Mouse (Mus musculus): ENCODE data around the gene Pth. TPM values are rescaled to one million over a fixed set of nuclear protein-coding genes. Genes with fewer than 3 reads are reported as not detected.

The Pth gene
- total and polyA plus RNA-seq, 3 experiments = not detected

GRCm38 (mm10) chr7:113398083-113398482, 9.7 kb upstream of the Pth start:
- H3K27me3 ChIP-seq (replicated peaks) = no peaks in the 10 kb centered on the region
- H3K4me1 ChIP-seq (ENCODE audit: control insufficient read depth in 1 of 2, insufficient read depth in 2 of 2) = no peaks in the 10 kb centered on the region
- H3K79me2 ChIP-seq (replicated peaks; ENCODE audit: control insufficient read depth, extremely low read depth, insufficient read depth, poor library complexity, severe bottlenecking) = no peaks in the 10 kb centered on the region
- no peak for TF ChIP-seq POLR2AphosphoS2 (IDR thresholded peaks at IDR 0.05; ENCODE audit: low read depth, low read length)
- no peak for TF ChIP-seq ZKSCAN1 (IDR thresholded peaks at IDR 0.05; ENCODE audit: borderline replicate concordance, low read depth, low read length)
- TF ChIP-seq CHD1 (IDR thresholded peaks at IDR 0.05; ENCODE audit: low read depth, low read length) = no peak
- no peak overlapping the region for H3K27ac ChIP-seq (ENCODE audit: insufficient read depth, low read depth)
- H3K4me2 ChIP-seq (ENCODE audit: insufficient read depth, low read depth, poor library complexity, severe bottlenecking) = no peak overlapping the region
- H3K4me3 ChIP-seq (replicated peaks in 1 of 3; ENCODE audit: low read depth in 2 of 3, low read length in 2 of 3, poor library complexity in 1 of 3) = no peak overlapping the region
- H3K9ac ChIP-seq (ENCODE audit: insufficient read depth, low read depth) = no peak overlapping the region
- H3K9me3 ChIP-seq (replicated peaks; ENCODE audit: low read length) = no peaks in the 10 kb centered on the region
- DNase-seq (ENCODE audit: extremely low read depth) = no peak
- dilution Hi-C loops (cut with MboI; ENCODE audit: extremely low pct_ligation_motif_present, extremely low pct_unique_long_range_greater_than_20kb, low sequenced_read_pairs) (no loop called here), in situ Hi-C loops (cut with MboI; ENCODE audit: low pct_ligation_motif_present, low pct_unique_long_range_greater_than_20kb, low sequenced_read_pairs) (loop anchor here (25.0 kb wide), 1 partner anchor 614 kb away; no protein-coding TSS in a partner anchor)
- H3K36me3 ChIP-seq (replicated peaks in 1 of 2; ENCODE audit: control insufficient read depth in 1 of 2, insufficient read depth in 1 of 2, low read length in 1 of 2) = no peaks in the 10 kb centered on the region

GRCm38 (mm10) chr7:113396661-113397060, 8.3 kb upstream of the Pth start:
- Histone ChIP-seq H3K27me3 (replicated peaks) (no peaks in the 10 kb centered on the region), H3K79me2 (replicated peaks; ENCODE audit: control insufficient read depth, extremely low read depth, insufficient read depth, poor library complexity, severe bottlenecking) (no peaks in the 10 kb centered on the region), H3K9ac (ENCODE audit: insufficient read depth, low read depth) (no peak overlapping the region), H3K27ac (ENCODE audit: insufficient read depth, low read depth) (no peak overlapping the region), H3K4me1 (ENCODE audit: control insufficient read depth in 1 of 2, insufficient read depth in 2 of 2) (0 out of 4 replicates have a peak, but pooled peaks cover 0 to 3% of the 10 kb centered on the region in 2 experiments), H3K4me2 (ENCODE audit: insufficient read depth, low read depth, poor library complexity, severe bottlenecking) (no peak overlapping the region), H3K36me3 (replicated peaks in 1 of 2; ENCODE audit: control insufficient read depth in 1 of 2, insufficient read depth in 1 of 2, low read length in 1 of 2) (no peaks in the 10 kb centered on the region), H3K9me3 (replicated peaks; ENCODE audit: low read length) (no peaks in the 10 kb centered on the region), H3K4me3 (replicated peaks in 1 of 3; ENCODE audit: low read depth in 2 of 3, low read length in 2 of 3, poor library complexity in 1 of 3) (no peak overlapping the region)
- dilution Hi-C loops (cut with MboI; ENCODE audit: extremely low pct_ligation_motif_present, extremely low pct_unique_long_range_greater_than_20kb, low sequenced_read_pairs) (no loop called here), in situ Hi-C loops (cut with MboI; ENCODE audit: low pct_ligation_motif_present, low pct_unique_long_range_greater_than_20kb, low sequenced_read_pairs) (loop anchor here (25.0 kb wide), 1 partner anchor 616 kb away; no protein-coding TSS in a partner anchor)
- no peak for DNase-seq (ENCODE audit: extremely low read depth)
- TF ChIP-seq MAZ (IDR thresholded peaks at IDR 0.05; ENCODE audit: low read depth, low read length) (no peak), RCOR1 (conservative IDR thresholded peaks at IDR 0.05; ENCODE audit: low read depth, low read length) (no peak), NELFE (IDR thresholded peaks at IDR 0.05; ENCODE audit: low read depth, low read length) (no peak), E2F4 (IDR thresholded peaks at IDR 0.05; ENCODE audit: insufficient replicate concordance, low read depth, low read length) (no peak), POLR2A (IDR thresholded peaks at IDR 0.05; ENCODE audit: low read depth, low read length) (no peak), ZMIZ1 (IDR thresholded peaks at IDR 0.05; ENCODE audit: low read depth, low read length) (no peak), ZKSCAN1 (IDR thresholded peaks at IDR 0.05; ENCODE audit: borderline replicate concordance, low read depth, low read length) (no peak)

- Histone ChIP-seq H3K4me3 (replicated peaks in 1 of 3; ENCODE audit: low read depth in 2 of 3, low read length in 2 of 3, poor library complexity in 1 of 3) (no peak overlapping the region), H3K4me1 (ENCODE audit: control insufficient read depth in 1 of 2, insufficient read depth in 2 of 2) (peaks cover 0 to 6% of the 10 kb centered on the region in 2 experiments; a peak in 1 of 4 replicates), H3K27me3 (replicated peaks) (no peaks in the 10 kb centered on the region), H3K9me3 (replicated peaks; ENCODE audit: low read length) (no peaks in the 10 kb centered on the region), H3K9ac (ENCODE audit: insufficient read depth, low read depth) (no peak overlapping the region), H3K4me2 (ENCODE audit: insufficient read depth, low read depth, poor library complexity, severe bottlenecking) (no peak overlapping the region), H3K36me3 (replicated peaks in 1 of 2; ENCODE audit: control insufficient read depth in 1 of 2, insufficient read depth in 1 of 2, low read length in 1 of 2) (no peaks in the 10 kb centered on the region), H3K27ac (ENCODE audit: insufficient read depth, low read depth) (no peak overlapping the region), H3K79me2 (replicated peaks; ENCODE audit: control insufficient read depth, extremely low read depth, insufficient read depth, poor library complexity, severe bottlenecking) (no peaks in the 10 kb centered on the region)
- no peak for DNase-seq (ENCODE audit: extremely low read depth)
- in situ Hi-C loops (cut with MboI; ENCODE audit: low pct_ligation_motif_present, low pct_unique_long_range_greater_than_20kb, low sequenced_read_pairs) (loop anchor here (25.0 kb wide), 1 partner anchor 621 kb away; no protein-coding TSS in a partner anchor), dilution Hi-C loops (cut with MboI; ENCODE audit: extremely low pct_ligation_motif_present, extremely low pct_unique_long_range_greater_than_20kb, low sequenced_read_pairs) (no loop called here)
- TF ChIP-seq SMC3 (IDR thresholded peaks at IDR 0.05; ENCODE audit: low read depth, low read length) = no peak
- TF ChIP-seq TBP (conservative IDR thresholded peaks at IDR 0.05; ENCODE audit: low read depth, low read length) = no peak
- TF ChIP-seq IRF4 (IDR thresholded peaks at IDR 0.05; ENCODE audit: low read depth, low read length) = 0 out of 2 replicates have a peak, but pooled peaks have one; percentile 13
- TF ChIP-seq ZC3H11A (IDR thresholded peaks at IDR 0.05; ENCODE audit: low read depth, low read length) = no peak
These were observed 3.2 kb upstream of the Pth start for GRCm38 (mm10) chr7:113391619-113392018.
